Mouse (Mus musculus) adrenal gland, postnatal 25 days (tissue): ENCODE results near the gene Ccsap. TPM values are rescaled to one million over a fixed set of nuclear protein-coding genes. Genes with fewer than 3 reads are reported as not detected.
A peak's percentile ranks its signal among the peaks of the same experiment; 100 is the strongest.

Experiments used
- DNase-seq: peaks from one replicate; pipeline ENCODE4 v3.0.0; 2021; ENCODE audit warnings: mixed read lengths
- long read RNA-seq: library from polyadenylated mRNA; stranded (forward); transcript quantifications from one replicate; pipeline ENCODE4 v2.0.0, GENCODE M21; 2021
- total RNA-seq: library from RNA; stranded (reverse); gene quantifications from 2 replicates; pipeline ENCODE4 v1.2.3, GENCODE M21; 2021

The Ccsap gene
- 2.7 and 4.4 TPM in 2 replicates for total RNA-seq
- long read RNA-seq, transcript Ccsap-201 (3 exons, 2,390 nt) = major isoform, 7 of 9 reads
- long read RNA-seq, partial matches to known transcripts = 0 of 9 reads
- long read RNA-seq, other reads (novel, unspliced or antisense) = 0 of 9 reads

GRCm38 (mm10) chr8:123859648-123860259 lies at the start of gene Ccsap:
Ccsap (minus strand) TSS chr8:123860209.
- peak; percentile 58 for DNase-seq

GRCm38 (mm10) chr8:123907604-123908003 lies 47.6 kb upstream of the Ccsap start:
- DNase-seq = no peak

GRCm38 (mm10) chr8:123902653-123903052 lies 42.6 kb upstream of the Ccsap start:
- DNase-seq = peak; percentile 35

GRCm38 (mm10) chr8:123899366-123899765 lies 39.4 kb upstream of the Ccsap start:
- no peak for DNase-seq

- no peak for DNase-seq
Measured at GRCm38 (mm10) chr8:123898576-123898975, 38.6 kb upstream of the Ccsap start.

- no peak for DNase-seq
Measured at GRCm38 (mm10) chr8:123896774-123897173, 36.8 kb upstream of the Ccsap start.

GRCm38 (mm10) chr8:123896366-123896761 lies 36.4 kb upstream of the Ccsap start:
- DNase-seq = no peak

- no peak for DNase-seq
Measured at GRCm38 (mm10) chr8:123895680-123896365, 35.8 kb upstream of the Ccsap start.

GRCm38 (mm10) chr8:123895230-123895629 lies 35.2 kb upstream of the Ccsap start:
- DNase-seq = no peak

- no peak for DNase-seq
Measured at GRCm38 (mm10) chr8:123894502-123895097, 34.6 kb upstream of the Ccsap start, which contains the start of gene Acta1. Acta1 (minus strand) TSS chr8:123894751.

- no peak for DNase-seq
Measured at GRCm38 (mm10) chr8:123893413-123893812, 33.4 kb upstream of the Ccsap start.

GRCm38 (mm10) chr8:123892586-123893155 lies 32.7 kb upstream of the Ccsap start:
- DNase-seq = no peak

GRCm38 (mm10) chr8:123891883-123892585 lies 32.0 kb upstream of the Ccsap start:
- DNase-seq = peak; percentile 13

- peak; percentile 68 for DNase-seq
Measured at GRCm38 (mm10) chr8:123891271-123891670, 31.3 kb upstream of the Ccsap start.

- no peak for DNase-seq
Measured at GRCm38 (mm10) chr8:123889797-123890196, 29.8 kb upstream of the Ccsap start.

- DNase-seq = no peak
Measured at GRCm38 (mm10) chr8:123887956-123888355, 27.9 kb upstream of the Ccsap start.

GRCm38 (mm10) chr8:123887163-123887562 lies 27.2 kb upstream of the Ccsap start:
- DNase-seq = no peak

GRCm38 (mm10) chr8:123884721-123885565 lies 24.9 kb upstream of the Ccsap start:
- no peak for DNase-seq

- no peak for DNase-seq
Measured at GRCm38 (mm10) chr8:123883094-123883493, 23.1 kb upstream of the Ccsap start.

GRCm38 (mm10) chr8:123882412-123882811 lies 22.4 kb upstream of the Ccsap start:
- DNase-seq = no peak

- DNase-seq = no peak
Measured at GRCm38 (mm10) chr8:123880821-123881350, 20.9 kb upstream of the Ccsap start.
